Mouse (Mus musculus): Measurements from ENCODE around the gene Irf4.

DNA sequence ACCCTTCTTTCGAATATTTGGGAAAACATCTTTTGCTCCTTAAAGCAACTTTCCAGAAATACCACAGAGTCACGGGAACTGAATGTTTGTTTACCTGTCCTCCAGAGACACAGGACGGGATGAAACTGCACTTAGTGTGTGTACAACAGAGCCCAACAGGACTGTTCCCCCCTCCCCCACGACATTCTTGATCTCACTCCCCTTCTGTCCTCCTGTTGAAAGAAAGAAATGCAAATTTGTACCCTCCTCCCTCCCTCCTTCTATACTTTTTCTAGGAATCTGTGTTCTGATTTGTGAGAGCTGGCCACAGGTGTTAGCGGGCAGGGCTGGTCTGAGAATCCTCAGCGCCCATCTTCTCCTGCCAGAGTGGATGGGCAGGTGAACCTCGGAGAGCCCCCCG is 25.2 kb upstream of the Irf4 start:
- TF ChIP-seq CTCF (IDR thresholded peaks at IDR 0.05; ENCODE audit: low read depth, low read length) (no peak), POLR2A (IDR thresholded peaks at IDR 0.05; ENCODE audit: insufficient read depth, low read length) (no peak)

Measured in ES-Bruce4 (cell line).